17 mouse cellular contexts compared by ENCODE assay signal in genomic region chr2:103554041-103554440, GRCm38 (mm10).
"Had no signal": no experiment of that assay in that cellular context is flagged by ENCODE, and none has a peak within 500 bp of the region (broad histone marks: within the 10 kb centered on the region; RNA-seq: fewer than 3 reads in every experiment).

No protein-coding gene starts in this region.

- ATAC-seq: intestine, embryonic 15.5 days; liver, embryonic 12.5 days had no signal

- H3K9ac ChIP-seq: intestine, embryonic 15.5 days; kidney, embryonic 15.5 days; limb, embryonic 13.5 days; liver, embryonic 12.5 days; liver, embryonic 15.5 days had no signal

- H3K9me3 ChIP-seq: intestine, embryonic 15.5 days; kidney, embryonic 15.5 days; limb, embryonic 13.5 days; liver, embryonic 12.5 days; liver, embryonic 15.5 days had no signal

- DNase-seq: kidney, adult 11 months; layer of hippocampus, postnatal 36 days; liver; lung, adult 2 months; lung, postnatal 14 days; lung, postnatal 4 days; midbrain, embryonic 14.5 days; thymus, adult 18-20 months; thymus, postnatal 36 days had no signal

- H3K36me3 ChIP-seq: intestine, embryonic 15.5 days; kidney, embryonic 15.5 days; limb, embryonic 13.5 days; liver, embryonic 12.5 days; liver, embryonic 15.5 days had no signal

- H3K4me3 ChIP-seq: intestine, embryonic 15.5 days; kidney, embryonic 15.5 days; layer of hippocampus, adult 2 months; left cerebral cortex, adult 2 months; limb, embryonic 13.5 days; liver, embryonic 12.5 days; liver, embryonic 15.5 days had no signal

- H3K27ac ChIP-seq: intestine, embryonic 15.5 days; kidney, embryonic 15.5 days; layer of hippocampus, adult 2 months; left cerebral cortex, adult 2 months; limb, embryonic 13.5 days; liver, embryonic 12.5 days; liver, embryonic 15.5 days had no signal

- H3K27me3 ChIP-seq: intestine, embryonic 15.5 days; kidney, embryonic 15.5 days; limb, embryonic 13.5 days had no signal

- H3K4me2 ChIP-seq: intestine, embryonic 15.5 days; kidney, embryonic 15.5 days; limb, embryonic 13.5 days; liver, embryonic 12.5 days; liver, embryonic 15.5 days; midbrain, embryonic 11.5 days had no signal

- H3K4me1 ChIP-seq: intestine, embryonic 15.5 days; kidney, embryonic 15.5 days; limb, embryonic 13.5 days; liver, embryonic 12.5 days; liver, embryonic 15.5 days had no signal
